Mouse (Mus musculus) C2C12 (cell line): Measurements from ENCODE around the gene Ampd1. TPM values are rescaled to one million over a fixed set of nuclear protein-coding genes. Genes with fewer than 3 reads are reported as not detected.
A peak's percentile ranks its signal among the peaks of the same experiment; 100 is the strongest.

Experiments used
- H3K27me3 ChIP-seq: one replicate; pipeline ENCODE4 v1.6.1; 2011; ENCODE audit not compliant: control insufficient read depth, insufficient read depth, insufficient read length
- H3K36me3 ChIP-seq: one replicate; pipeline ENCODE4 v1.6.1; 2011; ENCODE audit not compliant: control insufficient read depth, insufficient read depth
- H3K4me3 ChIP-seq: one replicate; pipeline ENCODE4 v1.5.1; 2011; ENCODE audit warnings: mild to moderate bottlenecking, control low read depth; ENCODE audit not compliant: poor library complexity, insufficient read depth, severe bottlenecking
- H3K79me2 ChIP-seq: one replicate; pipeline ENCODE4 v1.6.1; 2011; ENCODE audit not compliant: control insufficient read depth, insufficient read depth
- H3K79me3 ChIP-seq: one replicate; pipeline ENCODE4 v1.6.1; 2011; ENCODE audit warnings: low read depth, control low read depth
- H3ac ChIP-seq: one replicate; pipeline ENCODE3; 2011; ENCODE audit warnings: low read depth; ENCODE audit not compliant: control insufficient read depth, insufficient read length
- CEBPB ChIP-seq: IDR thresholded peaks from one replicate; pipeline ENCODE4 v1.6.1; 2011; ENCODE audit warnings: low read depth, mild to moderate bottlenecking, control low read depth, moderate library complexity
- CTCF ChIP-seq: IDR thresholded peaks from one replicate; pipeline ENCODE4 v1.5.1; 2011; ENCODE audit not compliant: control insufficient read depth, insufficient read depth, insufficient read length
- FOSL1 ChIP-seq: IDR thresholded peaks from one replicate; pipeline ENCODE4 v1.8.0; 2011; ENCODE audit warnings: mild to moderate bottlenecking, low read length; ENCODE audit not compliant: poor library complexity, insufficient read depth, severe bottlenecking
- MAX ChIP-seq: IDR thresholded peaks from one replicate; pipeline ENCODE4 v1.6.1; 2011; ENCODE audit warnings: mild to moderate bottlenecking, control low read depth
- MYOD1 ChIP-seq: IDR thresholded peaks from one replicate; pipeline ENCODE4 v1.6.1; 2011; ENCODE audit warnings: low read depth; ENCODE audit not compliant: control insufficient read depth, insufficient read length
- MYOG ChIP-seq: IDR thresholded peaks from one replicate; pipeline ENCODE4 v1.6.1; 2011; ENCODE audit not compliant: control insufficient read depth, insufficient read length; ENCODE audit errors: extremely low read depth
- USF1 ChIP-seq: IDR thresholded peaks from one replicate; pipeline ENCODE4 v1.6.1; 2011; ENCODE audit warnings: low read depth, mild to moderate bottlenecking, control low read depth, moderate library complexity
- polyA plus RNA-seq: library from polyadenylated mRNA; unstranded; fragments of >200 nt; fragmentation: generic; extraction: Trizol; gene quantifications from one replicate; pipeline ENCODE4 v1.2.1, GENCODE M21; 2012; ENCODE audit warnings: missing spikeins

The Ampd1 gene
- polyA plus RNA-seq, 1 experiment: 0.18 TPM

DNA sequence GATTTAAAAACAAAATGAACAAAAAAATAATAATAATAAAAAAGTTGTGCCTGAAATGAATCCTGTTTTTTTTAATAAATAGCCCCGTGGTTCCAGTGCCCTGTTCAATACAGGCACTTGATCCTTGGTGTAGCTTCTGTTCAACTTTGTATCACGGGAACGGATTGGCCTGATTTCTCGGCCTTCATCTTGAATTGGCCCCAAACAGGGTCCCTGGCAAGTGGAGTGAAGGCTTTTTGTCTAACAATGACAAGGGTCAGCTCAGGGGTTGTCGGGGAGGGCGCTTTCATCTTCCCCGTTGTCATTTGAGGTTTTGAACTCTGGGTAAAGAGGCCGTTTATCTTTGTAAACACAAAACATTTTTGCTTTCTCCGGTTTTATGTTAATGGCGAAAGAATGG, 16.1 kb upstream of the Ampd1 start:
- Histone ChIP-seq H3K79me3 (peaks cover 28% of the 10 kb centered on the region), H3K4me3 (peak overlapping the region; percentile 76), H3K79me2 (peaks cover 45% of the 10 kb centered on the region), H3K27me3 (no peaks in the 10 kb centered on the region), H3ac (peak overlapping the region; percentile 22), H3K36me3 (peaks cover 86% of the 10 kb centered on the region)
- TF ChIP-seq USF1 (no peak), MAX (no peak), FOSL1 (no peak), MYOG (no peak)

GRCm38 (mm10) chr3:103058207-103059157, 15.3 kb upstream of the Ampd1 start, which contains the start of gene Nras:
Gene Nras, plus strand, starts transcription at chr3:103058285.
- peak within 1 kb of the TSS; percentile 76 for H3K4me3 ChIP-seq
- peaks cover 28% of the 10 kb centered on the region for H3K79me3 ChIP-seq
- no peaks in the 10 kb centered on the region for H3K27me3 ChIP-seq
- H3K36me3 ChIP-seq: peaks cover 86% of the 10 kb centered on the region
- H3K79me2 ChIP-seq: peaks cover 52% of the 10 kb centered on the region
- H3ac ChIP-seq: peak within 1 kb of the TSS; percentile 93
- TF ChIP-seq MYOD1: no peak
- no peak for TF ChIP-seq MYOG
- TF ChIP-seq MAX: peak; percentile 76
- TF ChIP-seq USF1: peak; percentile 76
- no peak for TF ChIP-seq CTCF
- no peak for TF ChIP-seq CEBPB
- TF ChIP-seq FOSL1: no peak

DNA sequence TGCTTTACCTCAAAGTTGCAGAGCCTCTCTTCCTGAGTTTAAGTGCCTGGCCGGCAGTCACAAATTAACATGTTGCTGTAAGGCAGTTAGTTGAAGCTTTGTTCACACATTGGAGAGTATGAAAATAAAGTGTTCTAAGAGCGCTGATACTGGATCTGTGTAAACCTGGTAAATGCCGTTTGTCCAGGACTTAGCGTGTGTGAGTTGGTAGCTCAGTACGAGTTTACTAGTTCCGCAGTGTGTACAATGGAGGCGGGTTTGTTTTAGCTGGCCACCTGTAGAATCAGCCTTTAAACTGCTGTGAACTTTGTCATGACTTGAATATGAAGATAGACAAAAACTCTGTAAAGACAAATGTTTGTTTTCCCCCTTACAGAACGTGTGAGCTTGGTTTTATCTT, 6.9 kb upstream of the Ampd1 start:
- H3K79me2 ChIP-seq: peaks cover 14% of the 10 kb centered on the region

DNA sequence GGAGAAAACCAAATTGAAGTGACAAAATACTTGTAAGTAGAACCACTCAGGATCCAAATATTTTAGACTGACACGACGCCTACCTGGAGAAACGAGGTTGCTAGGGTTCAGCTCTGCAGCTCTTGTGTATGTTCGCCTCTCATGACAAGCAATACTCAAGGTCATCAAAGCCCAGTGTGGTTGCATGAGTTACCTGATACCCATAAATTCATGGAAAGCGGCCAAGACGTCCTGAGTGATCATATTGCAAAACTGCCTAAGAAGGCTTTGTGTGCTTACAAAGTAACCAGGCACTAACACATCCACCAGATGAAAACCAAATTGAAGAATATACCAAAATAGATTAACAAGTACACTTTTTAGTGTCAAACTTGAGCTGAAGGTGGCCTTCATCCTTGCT, 4.8 kb upstream of the Ampd1 start:
- no peak overlapping the region for H3K4me3 ChIP-seq
- TF ChIP-seq MAX (no peak), MYOG (no peak), CTCF (no peak), CEBPB (no peak), MYOD1 (no peak), USF1 (no peak), FOSL1 (no peak)
- no peak overlapping the region for H3ac ChIP-seq
- no peaks in the 10 kb centered on the region for H3K79me2 ChIP-seq
- no peaks in the 10 kb centered on the region for H3K27me3 ChIP-seq
- peaks cover 2% of the 10 kb centered on the region for H3K79me3 ChIP-seq
- H3K36me3 ChIP-seq: peaks cover 60% of the 10 kb centered on the region

More for the DNA sequence above, 6.9 kb upstream of the Ampd1 start:
- H3ac ChIP-seq: no peak overlapping the region
- peaks cover 81% of the 10 kb centered on the region for H3K36me3 ChIP-seq
- no peaks in the 10 kb centered on the region for H3K27me3 ChIP-seq
- no peak overlapping the region for H3K4me3 ChIP-seq
- TF ChIP-seq USF1 (no peak), MYOG (no peak), CEBPB (no peak), MYOD1 (no peak), CTCF (no peak), MAX (no peak), FOSL1 (no peak)
- H3K79me3 ChIP-seq: peaks cover 5% of the 10 kb centered on the region

GRCm38 (mm10) chr3:103075871-103076270, 2.1 kb downstream of the Ampd1 start:
- H3K79me2 ChIP-seq: no peaks in the 10 kb centered on the region
- H3K27me3 ChIP-seq: no peaks in the 10 kb centered on the region
- TF ChIP-seq MYOD1: no peak
- TF ChIP-seq USF1: no peak
- no peak for TF ChIP-seq CTCF
- no peak for TF ChIP-seq CEBPB
- no peak for TF ChIP-seq MAX
- no peak for TF ChIP-seq MYOG
- TF ChIP-seq FOSL1: no peak
- no peaks in the 10 kb centered on the region for H3K36me3 ChIP-seq
- H3ac ChIP-seq: no peak overlapping the region
- no peaks in the 10 kb centered on the region for H3K79me3 ChIP-seq
- no peak overlapping the region for H3K4me3 ChIP-seq
